Mouse (Mus musculus) heart, embryonic 11.5 days (tissue): ENCODE results near the gene Slco1a6. TPM values are rescaled to one million over a fixed set of nuclear protein-coding genes. Genes with fewer than 3 reads are reported as not detected.
"Not testable (repeated sequence)": the region's sequence is repeated elsewhere in the genome, so short reads cannot be mapped to it uniquely, and the experiment has no call there.

Experiments used
- ATAC-seq: fragments of 200-750 bp; cut with Nextera tagmentation; replicated peaks from 2 replicates; pipeline ENCODE4 v1.8.0; 2017; ENCODE audit warnings: moderate library complexity; ENCODE audit not compliant: insufficient number of reproducible peaks, low FRiP score, low TSS enrichment
- H3K27ac ChIP-seq: fragments of 300-500 bp; sonication (generic); 2 replicates; pipeline ENCODE4 v1.5.1; 2014; ENCODE audit warnings: mild to moderate bottlenecking, low read depth, low read length
- H3K27me3 ChIP-seq: fragments of 300-500 bp; sonication (generic); 2 replicates; pipeline ENCODE4 v1.6.1; 2014; ENCODE audit warnings: mild to moderate bottlenecking, low read length, mixed read lengths; ENCODE audit not compliant: control insufficient read depth, insufficient read depth
- H3K36me3 ChIP-seq: fragments of 300-500 bp; sonication (generic); 2 replicates; pipeline ENCODE4 v1.6.1; 2014; ENCODE audit warnings: mild to moderate bottlenecking, low read length, moderate library complexity, mixed read lengths; ENCODE audit not compliant: control insufficient read depth, insufficient read depth
- H3K4me1 ChIP-seq: fragments of 300-500 bp; sonication (generic); 2 replicates; pipeline ENCODE4 v1.6.1; 2014; ENCODE audit warnings: low read length; ENCODE audit not compliant: control insufficient read depth, insufficient read depth
- H3K4me2 ChIP-seq: fragments of 300-500 bp; sonication (generic); 2 replicates; pipeline ENCODE4 v1.6.1; 2014; ENCODE audit warnings: mild to moderate bottlenecking, moderate library complexity
- H3K4me3 ChIP-seq: fragments of 300-500 bp; sonication (generic); 2 replicates; pipeline ENCODE4 v1.5.1; 2014; ENCODE audit warnings: low read depth, low read length
- H3K9ac ChIP-seq: fragments of 300-500 bp; sonication (generic); 2 replicates; pipeline ENCODE4 v1.6.1; 2014; ENCODE audit warnings: mild to moderate bottlenecking, low read depth, low read length, moderate library complexity
- H3K9me3 ChIP-seq: fragments of 300-500 bp; sonication (generic); replicated peaks from 2 replicates; pipeline ENCODE4 v1.6.1; 2016; ENCODE audit warnings: low read length; ENCODE audit not compliant: control insufficient read depth
- WGBS: fragments of 180-500 bp; shearing (Covaris S2); extraction: QIAGEN DNeasy Blood & Tissue Kit; methylation state at CpG from one replicate; pipeline ENCODE4 v1.1.7; 2014; ENCODE audit not compliant: insufficient replicate concordance; 5-methylcytosine and 5-hydroxymethylcytosine counted together
- polyA plus RNA-seq: library from polyadenylated mRNA; unstranded; fragments of >200 nt; fragmentation: Nextera tagmentation; extraction: Ambion mirVana; gene quantifications from 2 replicates; pipeline ENCODE4 v1.2.1, GENCODE M21; 2014

The Slco1a6 gene
- polyA plus RNA-seq, 1 experiment from 2014 or later = not detected

DNA sequence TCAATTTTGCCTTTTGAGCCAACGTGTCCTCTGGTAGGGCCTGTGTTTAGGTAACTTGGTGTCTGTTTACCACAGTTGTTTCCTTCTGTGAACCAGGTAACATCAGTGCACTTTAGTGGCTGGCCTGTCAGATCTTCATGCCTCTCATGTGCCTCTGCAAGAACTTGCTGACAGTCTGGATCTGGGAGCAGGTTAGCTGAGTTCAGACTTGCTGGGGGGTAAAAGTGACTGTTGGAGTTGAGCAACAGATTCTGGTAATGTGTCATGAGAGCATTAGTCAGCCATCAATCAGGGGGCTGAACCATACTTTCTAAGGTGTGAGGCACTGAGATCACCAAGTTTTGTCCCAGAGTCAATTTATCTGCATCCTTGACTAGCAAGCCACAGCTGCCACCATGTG, 16.4 kb downstream of the Slco1a6 start:
- Histone ChIP-seq H3K4me3 (no peak overlapping the region), H3K9ac (no peak overlapping the region), H3K4me2 (no peak overlapping the region), H3K9me3 (no peaks in the 10 kb centered on the region), H3K27me3 (no peaks in the 10 kb centered on the region), H3K27ac (no peak overlapping the region), H3K36me3 (no peaks in the 10 kb centered on the region), H3K4me1 (no peaks in the 10 kb centered on the region)
- ATAC-seq = no peak
- 72% methylated on average over 1 of the region's 1 CpGs for WGBS

GRCm38 (mm10) chr6:142187426-142187825, 20.9 kb downstream of the Slco1a6 start:
- WGBS = 83% methylated on average over 3 of the region's 3 CpGs
- Histone ChIP-seq H3K27me3 (no peaks in the 10 kb centered on the region), H3K4me3 (no peak overlapping the region), H3K4me1 (no peaks in the 10 kb centered on the region), H3K4me2 (no peak overlapping the region), H3K9ac (no peak overlapping the region), H3K27ac (no peak overlapping the region), H3K9me3 (no peaks in the 10 kb centered on the region), H3K36me3 (no peaks in the 10 kb centered on the region)
- ATAC-seq = no peak

DNA sequence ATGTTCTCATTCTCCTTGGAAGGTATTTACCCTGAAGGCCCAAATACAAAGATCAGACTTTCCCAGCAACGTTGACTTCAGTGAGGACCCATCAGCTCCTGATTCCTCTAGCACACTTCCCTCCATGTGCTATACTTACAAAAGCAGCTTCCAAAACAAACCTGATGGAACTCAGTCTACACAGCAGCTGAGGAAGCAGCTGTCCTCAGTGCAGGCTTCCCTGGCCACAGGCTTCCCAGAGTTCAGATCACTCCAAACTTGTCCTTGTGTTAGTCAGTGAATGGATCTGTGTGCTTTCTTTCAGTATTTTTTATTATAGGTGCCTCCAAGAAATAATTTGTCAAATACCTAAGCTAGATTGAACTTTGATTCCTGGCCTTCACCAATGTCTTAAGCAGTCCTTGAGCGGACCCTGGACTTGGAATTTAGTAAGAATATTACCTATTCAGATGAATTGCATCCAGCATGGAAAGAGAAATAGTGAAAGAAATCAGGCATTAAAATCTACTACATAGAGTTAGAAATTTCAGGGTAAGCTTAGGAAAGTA, 22.4 kb downstream of the Slco1a6 start:
- H3K4me2 ChIP-seq = no peak overlapping the region
- no peaks in the 10 kb centered on the region for H3K9me3 ChIP-seq
- no peaks in the 10 kb centered on the region for H3K36me3 ChIP-seq
- no peak overlapping the region for H3K4me3 ChIP-seq
- H3K9ac ChIP-seq = no peak overlapping the region
- no peaks in the 10 kb centered on the region for H3K4me1 ChIP-seq
- no peak overlapping the region for H3K27ac ChIP-seq
- no peak for ATAC-seq
- WGBS = 56% methylated on average over 2 of the region's 2 CpGs
- no peaks in the 10 kb centered on the region for H3K27me3 ChIP-seq

GRCm38 (mm10) chr6:142163406-142163805, 44.9 kb downstream of the Slco1a6 start:
- no peaks in the 10 kb centered on the region for H3K9me3 ChIP-seq
- H3K4me1 ChIP-seq = no peaks in the 10 kb centered on the region
- H3K4me2 ChIP-seq = no peak overlapping the region
- no peaks in the 10 kb centered on the region for H3K36me3 ChIP-seq
- no peak overlapping the region for H3K27ac ChIP-seq
- H3K4me3 ChIP-seq = no peak overlapping the region
- no peak overlapping the region for H3K9ac ChIP-seq
- 72% methylated on average over 5 of the region's 5 CpGs for WGBS
- H3K27me3 ChIP-seq = no peaks in the 10 kb centered on the region
- no peak for ATAC-seq

DNA sequence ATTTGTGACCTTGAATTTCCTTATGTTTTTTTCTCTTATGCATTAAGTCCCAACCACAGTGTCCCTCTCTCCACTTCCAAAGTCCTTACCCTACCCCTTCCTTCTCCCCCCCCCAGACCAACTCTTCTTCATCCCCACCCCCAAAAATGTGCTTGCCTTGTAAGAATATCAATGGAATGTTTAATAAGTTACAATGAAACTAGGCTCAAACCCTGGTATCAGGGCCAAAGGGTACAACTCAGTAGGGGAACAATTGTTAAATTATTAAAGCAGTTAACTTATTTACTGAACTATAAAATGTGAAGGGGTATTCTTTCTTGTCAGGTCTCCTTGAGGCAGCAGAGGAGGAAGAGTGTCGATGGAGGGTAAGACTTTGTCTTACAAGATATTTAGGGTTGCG, 47.1 kb downstream of the Slco1a6 start:
- Histone ChIP-seq H3K36me3 (no peaks in the 10 kb centered on the region), H3K4me3 (no peak overlapping the region), H3K27me3 (no peaks in the 10 kb centered on the region), H3K4me1 (no peaks in the 10 kb centered on the region), H3K9ac (no peak overlapping the region), H3K4me2 (no peak overlapping the region), H3K27ac (no peak overlapping the region), H3K9me3 (no peaks in the 10 kb centered on the region)
- no peak for ATAC-seq
- 87% methylated on average over 2 of the region's 2 CpGs for WGBS

GRCm38 (mm10) chr6:142154081-142154480, 54.2 kb downstream of the Slco1a6 start:
- not testable (repeated sequence) for H3K9ac ChIP-seq, H3K4me2 ChIP-seq, H3K9me3 ChIP-seq, H3K36me3 ChIP-seq, H3K4me3 ChIP-seq, H3K27me3 ChIP-seq, H3K27ac ChIP-seq, ATAC-seq, H3K4me1 ChIP-seq
- WGBS = 85% methylated on average over 2 of the region's 10 CpGs

- 85% methylated on average over 1 of the region's 1 CpGs for WGBS
These were observed 60.0 kb downstream of the Slco1a6 start for GRCm38 (mm10) chr6:142148371-142148770.

DNA sequence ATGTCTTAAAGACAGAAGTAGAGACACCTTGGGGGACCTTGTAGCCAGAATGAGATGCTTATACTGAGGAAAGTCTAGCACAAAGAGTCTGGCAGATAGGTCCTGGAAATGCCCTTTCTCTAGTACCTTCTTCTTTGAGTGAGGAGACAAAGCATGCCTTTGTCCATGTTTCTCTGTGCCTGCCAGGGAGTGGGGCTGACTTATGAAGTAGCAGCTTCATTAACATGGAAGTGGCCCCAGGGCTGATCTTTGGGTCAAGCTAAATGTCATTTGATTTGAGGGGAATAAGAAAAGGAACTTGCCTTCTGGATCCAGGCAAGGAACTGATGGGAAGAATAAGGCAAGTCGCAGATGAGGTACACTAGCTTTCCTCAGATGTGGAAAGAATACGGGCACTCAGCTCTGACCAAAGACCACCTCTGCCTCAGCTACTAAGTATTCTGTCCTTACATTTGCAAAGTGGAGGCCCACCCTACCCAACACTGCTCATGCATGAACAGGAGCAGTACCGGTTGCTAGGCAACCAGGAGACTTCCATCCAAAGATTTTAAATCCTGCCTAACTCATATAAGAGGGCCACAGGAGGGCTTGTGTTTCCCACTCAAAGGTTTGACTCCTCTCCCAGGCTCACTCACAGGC, 96.5 kb downstream of the Slco1a6 start:
- no peak for ATAC-seq
- H3K36me3 ChIP-seq = no peaks in the 10 kb centered on the region
- no peak overlapping the region for H3K9ac ChIP-seq
- H3K9me3 ChIP-seq = no peaks in the 10 kb centered on the region
- H3K4me3 ChIP-seq = no peak overlapping the region
- no peak overlapping the region for H3K27ac ChIP-seq
- no peaks in the 10 kb centered on the region for H3K27me3 ChIP-seq
- 86% methylated on average over 3 of the region's 3 CpGs for WGBS
- no peak overlapping the region for H3K4me2 ChIP-seq
- no peaks in the 10 kb centered on the region for H3K4me1 ChIP-seq

More at GRCm38 (mm10) chr6:142148371-142148770, 60.0 kb downstream of the Slco1a6 start:
- H3K9ac ChIP-seq = no peak overlapping the region
- ATAC-seq = no peak
- H3K36me3 ChIP-seq = no peaks in the 10 kb centered on the region
- H3K9me3 ChIP-seq = no peaks in the 10 kb centered on the region
- H3K4me3 ChIP-seq = no peak overlapping the region
- H3K27me3 ChIP-seq = no peaks in the 10 kb centered on the region
- H3K4me2 ChIP-seq = no peak overlapping the region
- no peaks in the 10 kb centered on the region for H3K4me1 ChIP-seq
- H3K27ac ChIP-seq = no peak overlapping the region

GRCm38 (mm10) chr6:142091126-142091525, 117.2 kb downstream of the Slco1a6 start:
- WGBS = 73% methylated on average over 3 of the region's 3 CpGs

More at GRCm38 (mm10) chr6:142091126-142091525, 117.2 kb downstream of the Slco1a6 start:
- Histone ChIP-seq H3K27ac (no peak overlapping the region), H3K4me2 (no peak overlapping the region), H3K4me3 (no peak overlapping the region), H3K4me1 (no peaks in the 10 kb centered on the region), H3K9me3 (no peaks in the 10 kb centered on the region), H3K27me3 (no peaks in the 10 kb centered on the region), H3K36me3 (no peaks in the 10 kb centered on the region), H3K9ac (no peak overlapping the region)
- no peak for ATAC-seq
